Mouse (Mus musculus) cerebellum, postnatal 36 days (tissue): ENCODE measurements around the gene Tpx2.
A peak's percentile ranks its signal among the peaks of the same experiment; 100 is the strongest.

Experiments
- DNase-seq, 2 experiments: peaks; one replicate each; pipeline ENCODE4 v3.0.0; 2021 to 2022; ENCODE audit warnings: mixed read lengths in 2 of 2

The Tpx2 gene

DNA sequence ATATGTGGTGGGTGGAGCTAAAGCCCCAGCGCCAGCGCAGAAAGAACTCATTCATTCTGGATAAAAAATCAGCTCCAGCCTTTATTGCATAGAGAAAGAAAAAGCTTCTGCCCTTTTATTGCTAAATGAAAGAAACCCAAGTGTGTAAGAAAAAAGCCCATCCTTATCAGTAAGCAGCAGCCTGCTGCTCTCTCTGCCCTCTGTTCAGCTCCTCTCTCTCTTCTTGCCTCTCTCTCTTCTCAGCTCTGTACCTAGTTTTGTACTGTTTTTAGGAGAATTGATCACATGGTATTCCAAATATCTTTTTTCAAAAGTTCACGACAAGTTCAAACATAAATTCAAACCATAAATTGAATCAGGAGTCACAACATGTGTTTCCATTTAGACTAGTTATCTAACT, 30.5 kb downstream of the Tpx2 start:
- no peak for DNase-seq

DNA sequence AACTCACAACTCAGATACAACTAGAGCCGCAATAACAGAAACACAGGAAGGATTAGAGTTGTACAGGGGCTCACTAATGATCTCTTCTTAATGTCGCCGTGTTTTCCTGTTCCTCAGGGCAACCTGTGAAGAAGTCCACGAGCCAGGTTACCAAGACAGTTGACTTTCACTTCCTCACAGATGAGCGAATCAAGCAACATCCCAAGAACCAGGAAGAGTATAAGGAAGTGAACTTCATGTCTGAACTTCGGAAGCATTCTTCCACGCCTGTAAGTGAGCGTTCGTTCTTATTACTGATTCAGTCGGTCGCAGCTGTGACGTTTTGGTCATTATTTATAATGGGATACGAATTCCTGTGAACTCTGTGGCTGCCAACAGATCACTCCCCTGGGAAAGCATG, 33.1 kb downstream of the Tpx2 start:
- no peak for DNase-seq

DNA sequence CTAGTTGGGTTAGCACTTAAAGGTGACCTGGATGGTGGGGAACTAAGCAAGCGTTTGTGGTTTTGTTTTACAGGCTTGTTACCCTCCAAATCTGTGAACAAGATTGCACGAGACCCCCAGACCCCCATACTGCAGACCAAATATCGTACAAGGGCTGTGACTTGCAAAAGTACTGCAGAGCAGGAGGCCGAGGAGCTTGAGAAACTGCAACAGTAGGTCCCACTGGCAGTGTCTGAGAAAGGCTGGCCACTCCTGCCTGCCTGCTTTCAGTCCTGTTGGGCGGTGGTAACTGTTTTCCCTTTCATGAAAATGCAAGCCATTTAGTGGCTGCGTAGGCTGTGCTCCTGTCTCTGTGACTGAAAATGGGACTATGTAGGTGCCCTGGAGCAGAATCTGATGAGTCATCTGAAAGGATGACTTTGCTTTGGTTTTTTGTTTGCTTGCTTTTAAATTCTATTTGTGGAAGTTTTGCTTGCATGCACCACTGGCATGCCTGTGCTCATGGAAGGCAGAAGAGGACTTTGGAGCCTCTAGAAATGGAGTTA, 36.4 kb downstream of the Tpx2 start:
- no peak for DNase-seq

DNA sequence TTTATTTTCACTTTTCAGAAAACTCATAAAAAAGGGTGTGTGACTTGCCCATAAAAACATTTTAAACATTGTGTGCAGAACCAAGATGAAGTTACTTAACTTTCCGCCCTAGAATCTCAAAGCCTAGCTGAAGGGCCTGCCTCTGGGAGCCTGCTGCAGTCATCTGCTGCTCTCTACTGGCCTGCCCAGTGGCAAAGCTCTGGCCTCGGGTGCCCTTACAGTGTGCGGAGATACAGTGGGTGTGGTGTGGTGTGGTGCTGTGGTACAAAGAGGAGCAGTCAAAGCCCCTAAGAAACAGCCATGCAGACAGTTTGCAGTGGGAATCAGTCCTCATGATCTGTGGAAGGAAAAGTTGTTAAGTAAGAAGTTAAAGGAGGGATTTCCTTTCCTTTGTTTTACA, 39.5 kb downstream of the Tpx2 start:
- no peak for DNase-seq

DNA sequence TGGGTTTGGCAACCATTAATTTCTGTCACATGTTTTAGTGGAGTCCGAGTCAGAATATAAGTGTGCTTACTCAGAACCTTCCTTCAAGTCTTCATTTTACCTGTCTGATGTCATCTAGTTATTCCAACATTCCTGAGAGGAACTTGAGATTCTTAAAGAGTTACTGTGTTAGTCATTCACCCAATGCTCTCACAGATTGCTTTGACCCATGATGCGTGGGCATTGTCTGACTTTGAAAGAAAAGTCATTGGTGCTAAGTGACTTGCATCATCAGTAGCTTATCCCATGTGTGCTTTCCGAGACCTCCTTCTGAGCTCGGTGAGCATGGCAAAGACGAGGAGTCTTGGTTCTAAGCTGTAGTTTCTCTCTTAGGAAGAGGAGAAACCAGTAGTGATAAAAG, 41.0 kb downstream of the Tpx2 start:
- no peak for DNase-seq

DNA sequence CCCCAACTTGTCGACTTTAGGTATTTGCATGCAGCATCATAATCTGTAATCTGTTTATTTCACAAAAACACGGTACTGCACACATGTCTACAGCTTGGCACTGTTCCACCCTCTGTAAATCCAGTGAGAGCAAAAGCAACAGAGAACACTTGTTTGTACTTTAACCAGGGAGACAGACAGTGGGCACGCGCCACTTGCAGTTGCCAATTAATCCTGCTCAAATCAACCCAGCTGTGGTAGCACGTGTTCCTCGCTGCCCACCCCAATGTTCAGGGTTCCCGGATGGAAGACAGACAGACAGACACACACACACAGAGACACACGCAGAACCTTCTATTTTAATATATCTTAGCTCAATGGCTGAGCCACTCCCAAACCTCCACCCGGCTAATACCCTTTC, 48.1 kb downstream of the Tpx2 start:
- DNase-seq = no peak

DNA sequence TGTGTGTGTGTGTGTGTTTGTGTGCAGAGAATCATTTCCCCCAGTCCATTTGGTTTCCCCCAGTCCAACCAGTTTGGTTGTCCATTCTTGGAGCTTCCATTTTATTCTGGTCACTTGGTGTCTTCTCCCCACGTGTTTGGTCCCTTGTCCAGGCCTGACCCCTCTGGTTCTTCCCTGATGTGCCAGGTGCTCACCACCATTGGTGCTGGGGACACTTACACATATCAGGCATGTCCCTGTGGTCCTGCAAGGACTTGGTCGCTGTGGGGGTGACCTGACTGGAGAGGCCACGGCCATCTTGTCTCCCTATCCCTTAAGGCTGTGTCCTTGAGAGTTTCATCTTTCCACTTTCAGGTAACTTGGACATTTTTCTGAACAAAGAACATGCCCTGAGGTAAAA, 49.2 kb downstream of the Tpx2 start:
- DNase-seq = no peak

DNA sequence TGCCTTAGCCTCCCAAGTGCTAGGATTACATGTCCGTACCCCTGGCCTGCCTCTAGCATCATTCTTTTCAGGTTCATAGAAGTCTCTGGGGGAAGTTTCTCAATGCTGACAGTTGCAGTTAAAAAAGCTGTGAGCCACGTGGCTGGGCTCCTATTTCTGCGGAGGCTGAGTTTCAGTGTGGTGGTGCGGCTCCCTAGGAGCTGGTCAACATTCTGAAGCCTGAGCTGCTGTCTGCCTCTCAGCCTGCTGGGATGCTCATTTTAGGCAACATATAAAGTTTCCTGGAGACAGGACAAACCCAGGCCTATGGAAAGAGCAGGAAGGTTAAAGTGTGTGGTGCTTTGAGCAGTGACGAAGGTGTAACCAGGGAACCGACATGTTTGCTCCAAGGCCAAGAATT, 51.2 kb downstream of the Tpx2 start:
- DNase-seq = no peak

DNA sequence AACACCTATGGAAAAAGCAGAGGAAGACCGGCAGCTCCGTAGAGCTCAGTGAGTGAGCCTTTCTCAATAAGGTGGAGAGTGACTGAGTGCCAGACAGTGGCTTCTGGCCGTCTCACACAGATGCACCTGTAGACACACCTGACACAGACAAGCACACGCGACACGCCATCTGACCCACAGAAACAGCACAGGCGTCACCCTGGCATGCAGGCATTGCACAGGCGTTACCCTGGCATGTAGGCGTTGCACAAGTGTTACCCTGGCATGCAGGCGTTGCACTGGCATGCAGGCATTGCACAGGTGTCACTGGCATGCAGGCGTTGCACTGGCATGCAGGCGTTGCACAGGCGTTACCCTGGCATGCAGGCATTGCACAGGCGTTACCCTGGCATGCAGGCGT, 53.5 kb downstream of the Tpx2 start:
- DNase-seq = no peak

DNA sequence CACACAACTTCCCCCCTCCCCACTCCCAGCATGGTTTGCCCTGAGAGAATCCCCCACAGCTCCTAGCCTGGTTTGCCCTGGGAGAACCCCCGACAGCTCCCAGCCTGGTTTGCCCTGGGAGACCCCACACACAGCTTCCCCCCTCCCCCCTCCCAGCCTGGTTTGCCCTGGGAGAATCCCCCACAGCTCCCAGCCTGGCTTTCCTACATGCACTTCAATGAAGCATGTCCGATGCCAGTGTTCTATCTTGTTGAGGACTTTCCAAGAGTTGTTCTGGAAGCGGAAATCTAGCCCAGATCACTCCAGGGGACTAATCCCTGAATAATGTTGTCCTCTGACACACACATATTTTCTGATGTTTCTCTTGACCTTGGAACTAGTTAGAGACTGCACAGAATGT, 54.9 kb downstream of the Tpx2 start:
- DNase-seq = no peak

DNA sequence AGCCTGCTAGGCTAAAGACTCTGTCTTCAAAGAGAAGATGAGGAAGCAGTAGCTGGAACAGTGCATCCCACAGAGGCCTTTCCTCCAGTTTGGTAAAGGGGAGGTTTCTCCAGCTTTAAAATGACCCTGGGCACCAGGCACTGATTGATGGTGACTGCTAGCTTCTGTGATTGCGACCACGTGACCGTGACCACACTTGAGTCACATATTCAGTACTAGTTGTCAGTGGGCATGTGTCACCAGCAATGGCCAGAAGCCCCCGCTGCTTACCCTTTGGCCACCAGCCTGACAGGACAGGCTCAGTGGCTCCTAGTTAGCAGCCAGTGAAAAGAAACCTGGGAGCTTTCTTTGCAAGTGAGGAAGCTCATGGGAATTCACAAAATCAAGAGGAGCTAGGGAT, 55.8 kb downstream of the Tpx2 start:
- DNase-seq = no peak

DNA sequence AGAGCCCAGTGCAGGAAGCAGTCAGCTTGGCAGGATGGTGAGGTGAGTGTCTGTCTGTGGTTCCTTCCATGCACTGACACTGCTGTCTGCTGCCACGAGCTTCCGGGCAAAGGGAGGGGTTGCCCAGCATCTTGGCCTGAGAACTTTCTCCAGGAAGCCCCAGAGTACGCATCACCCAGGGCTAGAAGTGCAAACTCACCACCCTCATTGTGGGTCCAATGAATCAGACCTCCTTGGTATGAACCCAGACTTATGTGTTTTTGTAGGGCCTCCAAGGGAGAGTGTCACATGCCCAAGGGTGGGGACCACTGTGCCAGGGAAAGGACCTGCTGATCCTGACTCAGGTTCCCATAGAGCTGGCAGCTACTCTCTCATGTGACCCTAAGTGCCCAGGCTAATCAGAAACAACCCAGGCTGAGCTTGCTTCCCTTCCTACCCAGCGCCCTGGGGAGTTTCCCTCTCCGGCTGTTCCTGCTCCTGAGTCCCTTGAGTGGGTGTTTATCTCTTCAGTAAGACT, 56.4 kb downstream of the Tpx2 start:
- no peak for DNase-seq

DNA sequence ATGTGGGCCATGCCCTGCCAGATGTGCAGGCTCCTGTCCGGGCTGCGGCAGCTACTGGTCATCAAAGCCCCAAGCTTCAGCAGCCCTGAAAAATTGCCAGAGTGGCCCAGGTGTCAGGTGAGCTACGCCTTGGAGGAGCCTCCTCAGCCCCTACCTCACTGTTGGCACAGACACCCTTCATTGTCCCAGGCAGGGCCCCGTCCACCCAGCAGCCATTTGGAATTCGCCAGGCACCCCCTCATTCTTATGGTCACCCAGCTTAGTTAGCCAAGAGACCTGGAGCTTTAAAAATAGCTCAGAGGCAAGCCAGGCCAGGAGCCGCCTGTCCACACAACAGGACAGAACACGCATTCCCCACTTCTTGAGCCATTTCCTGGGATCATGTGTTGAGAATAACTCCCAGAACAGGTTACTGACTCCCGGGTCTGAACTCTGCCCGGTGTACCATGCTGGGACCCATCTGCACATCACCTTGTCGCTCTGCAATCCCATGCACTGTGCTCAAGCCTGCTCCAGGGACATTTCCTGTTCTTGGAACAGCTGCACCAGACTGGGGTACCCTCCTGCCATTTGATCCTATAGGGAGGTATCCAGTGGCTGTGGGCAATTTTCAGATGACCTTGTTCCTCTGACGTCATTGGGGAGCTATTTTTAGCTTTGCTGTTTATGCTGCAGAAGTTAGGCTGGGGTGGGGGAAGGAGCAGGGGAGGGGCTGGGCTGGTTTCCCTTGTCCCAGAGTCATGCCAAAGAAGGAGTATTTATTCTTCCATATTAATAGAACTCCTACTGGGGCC, 57.5 kb downstream of the Tpx2 start:
- DNase-seq = no peak

DNA sequence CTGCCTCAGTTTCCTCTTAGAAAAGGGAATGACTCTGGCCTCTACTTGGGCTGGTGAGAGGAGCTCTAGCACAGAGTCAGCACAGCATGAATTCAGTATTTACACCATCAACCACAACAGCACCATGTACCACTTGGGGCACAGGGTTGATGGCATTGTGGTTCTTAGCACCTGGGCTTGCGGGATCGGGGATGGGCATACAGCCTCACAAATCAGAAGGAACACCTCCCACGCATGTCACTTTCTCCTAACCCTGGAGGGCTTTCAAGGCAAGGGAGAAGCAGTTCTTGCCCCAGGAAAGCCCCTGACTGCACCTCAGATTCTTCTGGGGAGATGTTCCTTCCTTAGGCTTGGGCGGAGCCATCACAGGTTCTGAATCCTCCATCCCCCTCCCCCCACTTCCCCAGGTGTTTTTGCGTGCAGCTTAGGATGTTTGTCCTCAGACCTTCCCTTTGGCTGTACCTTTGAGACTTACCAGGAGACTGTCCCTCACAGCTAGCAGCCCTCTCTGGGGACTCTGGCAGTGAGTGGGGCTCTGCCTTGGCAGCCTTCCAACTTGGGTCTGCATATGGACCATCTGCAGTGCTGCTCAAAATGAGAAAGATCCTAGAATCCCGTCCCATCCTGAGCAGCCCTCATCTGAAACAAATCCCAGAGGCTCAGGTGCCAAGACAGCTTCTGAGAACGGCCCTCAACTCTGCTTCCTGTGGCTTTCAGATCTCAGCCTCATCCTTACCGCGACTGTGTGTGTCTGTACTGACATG, 58.7 kb downstream of the Tpx2 start:
- no peak for DNase-seq

DNA sequence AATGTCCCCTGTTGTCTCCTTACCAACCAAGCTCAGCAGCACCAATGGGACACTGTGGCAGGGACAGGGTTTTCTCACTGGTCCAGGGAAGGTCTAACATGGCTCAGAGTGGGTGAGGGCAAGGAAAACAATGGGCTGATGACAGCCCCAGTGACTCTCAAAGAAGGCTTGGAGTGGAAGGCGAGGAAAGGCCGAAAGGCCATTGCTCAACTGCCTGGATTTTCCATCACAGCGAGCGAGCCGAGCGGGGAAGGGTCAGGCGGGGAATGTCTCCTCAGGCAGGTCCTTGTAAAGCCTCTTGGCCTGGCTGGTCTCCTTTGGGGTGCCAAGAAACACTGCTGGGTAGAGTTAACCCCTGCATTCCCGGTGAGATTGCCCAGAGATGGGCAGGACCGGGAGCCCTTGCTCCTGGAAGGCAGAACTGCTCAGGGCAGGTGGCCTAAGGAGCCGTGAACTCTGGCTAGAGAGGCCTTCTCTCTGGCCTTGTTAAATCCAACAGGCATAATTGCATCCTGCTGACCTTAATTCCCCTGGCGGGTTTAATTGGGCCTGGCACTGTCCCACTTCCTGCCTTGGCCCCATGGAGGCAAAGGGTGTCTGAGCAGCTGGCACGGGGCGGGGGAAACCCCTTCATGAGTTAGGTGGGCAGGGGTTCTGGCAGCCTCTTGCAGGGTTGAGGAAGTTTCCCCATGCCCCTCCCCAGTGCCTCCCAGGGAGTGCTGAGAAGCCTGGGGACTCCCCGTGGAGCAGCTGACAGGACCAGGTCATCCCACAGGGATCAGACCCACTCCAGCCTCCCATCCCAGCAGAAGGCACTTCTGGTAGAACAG, 59.6 kb downstream of the Tpx2 start:
- DNase-seq = no peak

DNA sequence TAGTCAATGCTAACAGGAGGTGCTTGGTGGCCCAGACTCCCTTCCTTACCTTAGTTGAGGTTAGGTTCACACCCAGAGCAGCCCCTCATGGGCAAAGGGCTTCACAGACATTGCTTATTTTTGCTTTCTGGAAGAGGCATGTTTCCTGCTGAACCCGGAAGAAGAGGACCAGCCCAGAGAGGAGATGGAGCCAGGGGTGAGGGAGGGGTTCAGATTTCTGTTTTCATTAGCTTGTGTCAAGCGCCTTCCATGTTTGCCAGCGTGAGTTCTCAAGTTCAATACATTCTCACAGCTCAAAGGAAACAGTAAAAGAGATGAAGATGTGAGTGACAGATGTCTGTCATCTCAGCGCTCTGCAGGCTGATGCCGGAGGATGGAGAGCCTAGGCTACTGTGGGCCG, 62.1 kb downstream of the Tpx2 start:
- DNase-seq = no peak

DNA sequence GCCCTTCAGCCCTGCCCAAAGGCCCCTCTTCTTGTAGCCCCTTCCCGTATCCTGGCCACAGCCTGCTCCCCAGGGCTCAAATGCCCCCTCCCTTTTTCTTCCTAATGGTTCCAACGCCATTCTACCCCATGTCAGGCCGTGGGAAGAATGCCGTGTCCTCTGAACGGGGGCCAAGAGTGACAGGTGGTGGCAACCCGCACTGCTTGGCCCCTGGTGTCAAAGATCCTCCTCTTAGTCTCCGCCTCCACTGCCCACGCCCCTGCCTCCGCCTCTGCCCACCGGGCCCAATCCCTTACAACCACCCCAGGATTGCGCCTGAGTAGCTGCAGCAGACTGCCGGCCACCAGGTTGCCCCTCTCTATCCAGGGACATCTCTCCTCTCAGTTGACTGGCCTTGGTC, 63.3 kb downstream of the Tpx2 start, which contains the start of gene Mylk2:
Gene Mylk2 (plus strand): TSS at position 322 of the 400 bp plus-strand sequence.
- peak in 1 of 2 experiments; percentile 59 for DNase-seq

DNA sequence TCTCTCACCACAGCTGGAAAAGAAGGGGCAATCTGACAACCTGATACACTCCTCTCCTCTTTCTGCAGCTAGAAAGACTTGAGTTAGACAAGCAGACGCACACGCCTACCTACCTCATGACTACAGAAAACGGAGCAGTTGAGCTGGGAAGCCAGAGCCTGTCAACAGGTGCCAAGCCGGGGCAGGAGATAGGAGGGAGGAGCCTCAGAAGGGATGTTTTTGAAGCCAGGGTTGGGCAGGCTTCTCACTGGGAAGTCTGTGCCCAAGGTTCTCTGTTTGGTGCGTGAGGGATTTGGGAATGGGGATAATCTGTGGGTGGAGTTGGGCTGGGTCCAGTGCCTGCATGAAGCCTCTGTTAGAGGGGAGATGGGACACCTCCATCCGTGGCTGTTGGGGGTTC, 63.7 kb downstream of the Tpx2 start:
- DNase-seq = no peak

DNA sequence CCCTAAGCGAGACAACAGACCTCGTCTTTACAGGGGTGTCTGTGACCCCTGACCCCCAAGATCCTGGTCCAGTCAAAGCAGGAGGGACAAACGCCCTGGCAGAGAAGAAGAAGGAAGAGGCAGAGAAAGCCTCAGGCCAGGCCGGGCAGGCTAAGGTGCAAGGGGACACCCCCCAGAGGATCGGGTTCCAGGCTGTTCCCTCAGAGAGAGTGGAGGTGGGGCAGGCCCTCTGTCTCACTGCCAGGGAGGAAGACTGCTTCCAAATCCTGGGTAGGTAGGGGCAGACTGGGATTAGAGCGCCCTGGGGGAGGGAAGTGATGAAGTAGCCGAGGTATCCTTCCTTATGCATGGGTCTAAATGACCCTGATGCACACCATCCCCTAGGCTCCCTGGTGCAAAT, 65.7 kb downstream of the Tpx2 start:
- DNase-seq = no peak

DNA sequence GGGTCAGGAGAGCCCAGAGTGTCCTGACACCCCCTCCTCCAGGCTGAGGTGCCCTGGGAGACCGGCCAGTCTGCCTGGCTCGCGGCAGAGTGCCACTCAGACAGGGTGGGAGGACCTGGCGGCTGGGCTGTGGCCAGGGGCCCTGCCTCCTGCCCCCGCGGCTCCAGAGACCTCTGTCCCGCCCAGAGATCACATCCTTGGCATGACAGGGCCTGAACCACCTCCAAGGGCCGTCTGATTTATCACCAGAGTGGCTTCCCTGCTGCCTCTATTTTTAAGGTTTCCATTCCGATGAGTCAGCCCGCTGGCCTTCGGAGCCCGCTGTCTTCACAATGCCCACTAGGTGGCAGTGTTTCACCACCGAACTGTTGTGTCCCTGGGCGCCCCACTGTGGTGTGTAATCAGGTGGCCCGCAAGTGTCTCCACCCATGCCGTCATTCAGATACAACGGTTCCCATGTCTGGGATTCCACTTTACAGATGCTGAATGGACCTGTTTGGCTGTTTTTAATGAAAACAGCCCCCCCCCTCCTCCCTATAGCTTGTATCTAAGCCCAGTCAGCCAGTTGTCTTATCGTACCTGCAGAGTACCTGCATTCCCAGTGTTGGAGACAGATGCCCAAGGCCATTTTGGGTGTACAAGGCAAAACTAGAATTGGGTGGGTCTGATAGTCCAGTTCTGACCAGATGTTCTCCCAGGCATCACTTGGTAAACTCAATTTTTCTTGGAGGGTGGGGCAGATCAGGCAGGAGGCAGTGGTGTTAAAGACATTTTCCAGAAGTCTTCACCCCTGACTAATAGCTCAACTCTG, 66.8 kb downstream of the Tpx2 start:
- peak; percentile 90 to 94 for DNase-seq

DNA sequence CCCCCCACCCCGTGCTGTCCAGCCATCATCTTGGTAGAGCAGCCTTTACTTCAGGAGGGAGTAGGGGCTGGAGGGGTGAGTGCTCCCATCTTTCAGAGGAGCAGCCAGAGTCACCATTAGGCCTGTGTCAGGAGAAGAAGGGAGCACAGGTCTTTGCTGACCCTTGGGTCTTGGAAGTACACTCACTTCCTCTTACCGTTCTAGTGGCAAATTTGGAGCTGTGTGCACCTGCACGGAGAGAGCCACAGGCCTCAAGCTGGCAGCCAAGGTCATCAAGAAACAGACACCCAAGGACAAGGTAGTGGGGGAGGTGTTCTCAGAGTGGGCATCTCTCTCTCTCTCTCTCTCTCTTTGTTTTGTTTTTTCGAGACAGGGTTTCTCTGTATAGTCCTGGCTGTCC, 67.7 kb downstream of the Tpx2 start:
- DNase-seq = no peak

DNA sequence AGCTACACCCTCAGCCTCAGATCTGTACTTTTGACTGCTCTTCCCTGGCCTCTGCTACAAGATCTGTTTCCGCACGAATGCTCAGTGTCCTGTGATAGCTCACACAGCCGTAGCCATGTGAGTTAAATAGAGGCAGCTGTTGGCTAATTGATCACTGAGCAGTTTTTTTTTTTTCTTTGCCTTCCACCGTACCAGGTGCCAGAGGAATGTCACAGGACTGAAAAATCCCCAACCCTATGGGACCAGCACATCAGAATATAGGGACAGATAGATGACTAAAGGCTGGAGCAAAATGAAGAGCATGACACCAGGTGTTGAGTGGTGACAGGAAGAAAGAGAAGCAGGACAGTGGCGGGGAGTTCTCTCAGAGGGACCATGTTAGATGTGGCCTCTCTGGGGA, 68.3 kb downstream of the Tpx2 start:
- no peak for DNase-seq
